Mouse (Mus musculus): ENCODE results near the gene Dusp12. TPM values are rescaled to one million over a fixed set of nuclear protein-coding genes. Genes with fewer than 3 reads are reported as not detected.

The Dusp12 gene
- polyA plus RNA-seq, 1 experiment from 2014 or later, result 47.0 TPM

DNA sequence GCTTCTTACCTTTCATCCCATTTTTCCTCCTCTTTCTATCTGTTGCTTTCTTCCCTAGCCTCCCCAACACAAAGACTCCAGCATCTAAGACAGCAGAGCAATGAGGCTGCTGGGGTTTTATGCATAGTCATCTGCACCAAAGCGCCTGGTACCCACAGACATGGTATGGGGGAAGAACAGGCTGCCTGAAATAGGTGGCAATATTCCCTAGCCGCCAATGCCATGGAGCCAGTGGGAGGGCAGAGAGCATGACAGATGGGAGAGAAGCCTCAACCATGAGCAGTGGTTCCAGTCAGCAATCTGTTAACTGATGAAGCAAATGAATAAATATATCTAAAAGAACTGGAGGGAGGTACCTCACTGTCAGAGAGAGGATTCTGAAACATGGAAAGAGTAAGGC is 28.0 kb downstream of the Dusp12 start:
- Histone ChIP-seq H3K27me3 (replicated peaks; ENCODE audit: control insufficient read depth, insufficient read depth, low read length) (no peaks in the 10 kb centered on the region), H3K4me2 (ENCODE audit: low read length) (no peak overlapping the region), H3K9ac (ENCODE audit: low read depth, low read length) (no peak overlapping the region), H3K9me3 (ENCODE audit: control insufficient read depth, low read length) (no peaks in the 10 kb centered on the region), H3K36me3 (ENCODE audit: control insufficient read depth, insufficient read depth, low read length) (peaks cover 5% of the 10 kb centered on the region), H3K4me3 (ENCODE audit: low read length) (no peak overlapping the region), H3K4me1 (ENCODE audit: control insufficient read depth, insufficient read depth, low read depth, low read length) (no peaks in the 10 kb centered on the region), H3K27ac (ENCODE audit: low read depth, low read length) (no peak overlapping the region)
- WGBS, result 80% methylated on average over 2 of the region's 2 CpGs
- no peak for ATAC-seq

DNA sequence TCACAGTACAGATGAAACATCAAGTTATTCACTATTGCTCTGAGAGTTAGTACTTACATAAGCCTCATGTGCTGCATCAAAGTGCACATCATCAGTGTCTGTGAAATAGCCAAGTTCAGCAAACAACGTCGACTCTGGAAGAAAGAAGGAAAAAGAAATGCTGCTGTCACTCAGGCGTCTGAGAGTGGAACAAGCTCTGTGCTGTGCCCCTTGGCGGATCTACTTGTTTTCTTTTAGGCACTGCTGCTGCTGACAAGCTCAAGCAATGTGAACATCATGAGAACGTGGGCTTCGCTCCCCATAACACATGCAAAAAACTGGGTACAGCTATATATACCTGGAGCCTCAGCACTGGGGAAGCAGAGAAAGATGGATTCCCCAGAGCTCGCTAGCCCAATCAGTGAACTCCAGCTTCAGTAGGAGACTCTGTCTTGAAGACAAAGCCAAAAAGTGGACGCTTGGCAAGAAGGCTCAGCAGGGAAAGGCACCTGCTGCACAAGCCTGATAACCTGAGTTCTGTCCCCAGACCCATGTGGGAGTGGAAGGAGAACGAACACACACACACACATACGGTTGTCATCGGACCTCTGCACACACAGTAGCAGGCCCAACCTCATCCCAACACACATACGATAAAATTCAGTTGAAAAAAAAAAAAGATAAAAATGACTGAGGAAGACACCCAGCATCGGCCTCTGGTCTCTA is 30.1 kb downstream of the Dusp12 start:
- WGBS, result 87% methylated on average over 13 of the region's 13 CpGs
- Histone ChIP-seq H3K4me2 (ENCODE audit: low read length) (no peak overlapping the region), H3K27me3 (replicated peaks; ENCODE audit: control insufficient read depth, insufficient read depth, low read length) (no peaks in the 10 kb centered on the region), H3K9ac (ENCODE audit: low read depth, low read length) (no peak overlapping the region), H3K4me3 (ENCODE audit: low read length) (no peak overlapping the region), H3K4me1 (ENCODE audit: control insufficient read depth, insufficient read depth, low read depth, low read length) (no peaks in the 10 kb centered on the region), H3K36me3 (ENCODE audit: control insufficient read depth, insufficient read depth, low read length) (peaks cover 6% of the 10 kb centered on the region), H3K9me3 (ENCODE audit: control insufficient read depth, low read length) (no peaks in the 10 kb centered on the region), H3K27ac (ENCODE audit: low read depth, low read length) (no peak overlapping the region)
- no peak for ATAC-seq

DNA sequence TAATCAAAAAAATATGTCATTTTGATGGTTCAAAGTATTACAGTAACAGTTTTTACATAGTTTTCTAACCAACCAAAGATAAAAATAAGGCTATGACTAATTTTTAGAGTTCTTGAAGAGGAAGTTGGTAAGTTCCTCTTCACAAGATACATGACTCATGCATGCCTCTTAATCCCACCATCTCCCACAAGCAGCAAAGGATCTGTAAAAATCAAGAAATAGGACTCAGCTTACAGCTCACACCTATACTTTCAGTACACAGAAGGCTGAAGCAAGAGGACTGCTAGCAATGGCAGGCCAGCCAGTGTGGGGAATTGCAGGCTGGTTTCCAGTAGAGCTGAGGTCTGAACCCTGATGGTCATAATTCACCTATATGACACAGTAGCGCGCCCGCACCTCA is 31.7 kb downstream of the Dusp12 start:
- no peaks in the 10 kb centered on the region for H3K4me1 ChIP-seq (ENCODE audit: control insufficient read depth, insufficient read depth, low read depth, low read length)
- ATAC-seq, result no peak
- no peak overlapping the region for H3K4me2 ChIP-seq (ENCODE audit: low read length)
- H3K36me3 ChIP-seq (ENCODE audit: control insufficient read depth, insufficient read depth, low read length), result peaks cover 6% of the 10 kb centered on the region
- no peak overlapping the region for H3K4me3 ChIP-seq (ENCODE audit: low read length)
- WGBS, result 92% methylated on average over 3 of the region's 3 CpGs
- no peak overlapping the region for H3K9ac ChIP-seq (ENCODE audit: low read depth, low read length)
- no peaks in the 10 kb centered on the region for H3K27me3 ChIP-seq (replicated peaks; ENCODE audit: control insufficient read depth, insufficient read depth, low read length)
- H3K9me3 ChIP-seq (ENCODE audit: control insufficient read depth, low read length), result no peaks in the 10 kb centered on the region
- H3K27ac ChIP-seq (ENCODE audit: low read depth, low read length), result no peak overlapping the region

DNA sequence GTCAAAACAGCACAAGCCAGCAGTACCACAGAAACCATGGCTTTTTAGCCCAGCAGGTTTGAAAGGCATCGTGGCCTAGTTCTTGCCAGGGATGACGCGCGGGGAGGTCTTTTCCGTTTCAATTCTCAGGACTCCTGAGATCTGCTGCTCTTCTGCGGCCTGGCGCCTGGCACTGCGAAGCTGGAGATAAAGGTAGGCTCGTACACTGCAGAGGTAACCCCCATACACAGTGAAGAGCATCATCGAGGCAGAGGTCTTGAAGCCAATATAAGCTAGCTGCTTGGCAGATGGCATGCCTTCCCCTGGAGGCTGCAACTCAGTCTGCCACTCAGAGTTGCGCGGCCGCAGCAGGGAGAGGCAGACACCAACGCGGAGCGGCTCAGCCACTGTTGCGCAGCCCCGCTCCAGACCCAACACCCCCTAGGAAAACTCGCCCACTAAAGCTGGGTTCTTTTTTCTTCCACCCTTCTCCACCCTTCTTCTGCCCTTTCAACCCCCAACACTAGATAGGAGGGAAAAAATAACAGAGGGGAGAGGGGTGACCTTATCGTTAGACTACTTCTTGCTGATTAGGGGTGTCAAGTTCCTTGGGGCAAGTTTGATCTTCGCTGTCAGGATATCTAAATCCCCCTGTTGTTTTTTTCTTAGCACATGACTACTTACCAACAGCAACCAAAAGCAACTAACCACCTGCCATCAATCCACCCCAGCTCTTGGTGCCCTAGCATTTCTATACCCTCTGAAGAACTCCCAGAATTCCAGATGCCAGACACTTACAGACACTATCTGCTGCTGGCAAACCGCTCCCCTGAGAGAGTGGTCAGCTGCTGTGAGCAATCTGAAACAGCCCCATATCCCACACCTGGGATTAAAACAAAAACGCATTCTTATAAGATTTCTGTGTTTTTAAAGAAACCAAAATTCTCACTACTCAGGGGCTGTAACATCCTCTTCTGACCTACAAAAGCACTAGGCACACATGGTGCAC is 34.4 kb downstream of the Dusp12 start:
- Histone ChIP-seq H3K4me3 (ENCODE audit: low read length) (no peak overlapping the region), H3K4me1 (ENCODE audit: control insufficient read depth, insufficient read depth, low read depth, low read length) (no peaks in the 10 kb centered on the region), H3K4me2 (ENCODE audit: low read length) (no peak overlapping the region), H3K36me3 (ENCODE audit: control insufficient read depth, insufficient read depth, low read length) (peaks cover 8% of the 10 kb centered on the region), H3K27me3 (replicated peaks; ENCODE audit: control insufficient read depth, insufficient read depth, low read length) (no peaks in the 10 kb centered on the region), H3K9me3 (ENCODE audit: control insufficient read depth, low read length) (no peaks in the 10 kb centered on the region), H3K9ac (ENCODE audit: low read depth, low read length) (no peak overlapping the region), H3K27ac (ENCODE audit: low read depth, low read length) (no peak overlapping the region)
- 91% methylated on average over 23 of the region's 23 CpGs for WGBS
- no peak for ATAC-seq

DNA sequence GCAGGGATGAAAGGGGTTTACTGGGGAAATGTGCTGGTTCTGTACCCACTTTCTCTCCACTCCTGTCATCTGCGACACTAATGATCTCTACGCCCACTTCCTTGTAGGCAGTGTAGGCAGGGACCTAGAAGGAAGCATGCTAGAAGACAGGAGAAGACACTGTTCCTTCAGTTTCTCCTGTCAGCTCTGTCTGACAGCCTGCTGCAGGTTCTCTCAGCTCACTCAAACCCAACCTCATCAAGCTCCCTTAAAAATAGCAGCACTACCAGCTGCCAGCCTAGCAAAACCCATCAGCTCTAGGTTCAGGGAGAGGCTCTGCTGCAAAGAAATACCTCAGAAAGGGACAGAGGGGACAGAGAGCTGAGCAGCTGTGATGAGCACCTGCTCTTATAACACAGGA is 35.3 kb downstream of the Dusp12 start:
- no peaks in the 10 kb centered on the region for H3K9me3 ChIP-seq (ENCODE audit: control insufficient read depth, low read length)
- 97% methylated on average over 2 of the region's 2 CpGs for WGBS

DNA sequence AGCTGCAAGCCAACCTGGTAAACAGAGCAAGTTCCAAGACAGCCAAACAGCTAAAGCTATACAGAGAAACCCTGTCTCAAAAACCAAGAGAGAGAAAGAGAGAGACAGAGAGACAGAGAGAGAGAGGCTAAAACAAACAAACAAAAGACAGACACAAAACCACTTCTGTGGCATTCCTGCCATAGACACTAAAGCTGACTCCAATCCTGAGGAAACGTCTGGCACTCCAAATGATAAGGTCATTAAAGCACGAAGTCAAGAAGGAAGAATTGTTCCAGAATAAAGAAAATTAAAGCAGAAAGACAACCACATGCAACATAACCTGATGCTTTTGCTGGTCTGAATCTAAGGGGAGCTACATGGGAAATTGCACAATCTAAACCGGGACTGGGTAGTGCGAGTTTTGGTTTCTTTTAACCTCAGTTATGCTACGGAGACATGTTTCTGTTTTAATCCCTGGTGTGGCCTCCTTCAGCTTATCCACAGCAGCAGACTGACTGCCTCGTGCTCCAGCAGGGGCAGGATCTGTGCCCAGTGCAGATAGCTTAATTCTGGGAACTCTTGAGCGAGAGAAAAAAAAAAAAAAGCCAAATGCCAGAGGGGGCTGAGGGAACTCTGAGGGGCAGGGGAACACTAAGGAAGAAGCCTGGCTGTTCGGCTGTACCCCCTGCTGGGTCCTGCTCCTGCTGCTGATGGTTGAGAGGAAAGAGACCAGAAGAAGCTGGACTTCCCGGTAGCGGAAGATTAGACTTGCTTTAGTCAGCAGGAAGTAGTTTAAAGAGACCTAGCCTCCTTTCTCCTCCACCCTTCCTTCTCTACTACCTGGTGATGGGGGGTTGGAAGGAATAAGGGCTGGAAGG is 39.7 kb downstream of the Dusp12 start:
- H3K9me3 ChIP-seq (ENCODE audit: control insufficient read depth, low read length), result no peaks in the 10 kb centered on the region
- H3K36me3 ChIP-seq (ENCODE audit: control insufficient read depth, insufficient read depth, low read length), result peaks cover 3% of the 10 kb centered on the region
- no peak overlapping the region for H3K27ac ChIP-seq (ENCODE audit: low read depth, low read length)
- 53% methylated on average over 10 of the region's 10 CpGs for WGBS
- H3K4me3 ChIP-seq (ENCODE audit: low read length), result no peak overlapping the region
- no peak for ATAC-seq
- no peak overlapping the region for H3K9ac ChIP-seq (ENCODE audit: low read depth, low read length)
- H3K27me3 ChIP-seq (replicated peaks; ENCODE audit: control insufficient read depth, insufficient read depth, low read length), result no peaks in the 10 kb centered on the region
- no peak overlapping the region for H3K4me2 ChIP-seq (ENCODE audit: low read length)
- no peaks in the 10 kb centered on the region for H3K4me1 ChIP-seq (ENCODE audit: control insufficient read depth, insufficient read depth, low read depth, low read length)

More for the DNA sequence above, 35.3 kb downstream of the Dusp12 start:
- Histone ChIP-seq H3K9ac (ENCODE audit: low read depth, low read length) (no peak overlapping the region), H3K4me2 (ENCODE audit: low read length) (no peak overlapping the region), H3K36me3 (ENCODE audit: control insufficient read depth, insufficient read depth, low read length) (peaks cover 8% of the 10 kb centered on the region), H3K4me1 (ENCODE audit: control insufficient read depth, insufficient read depth, low read depth, low read length) (no peaks in the 10 kb centered on the region), H3K27me3 (replicated peaks; ENCODE audit: control insufficient read depth, insufficient read depth, low read length) (no peaks in the 10 kb centered on the region), H3K4me3 (ENCODE audit: low read length) (no peak overlapping the region), H3K27ac (ENCODE audit: low read depth, low read length) (no peak overlapping the region)
- ATAC-seq, result no peak

DNA sequence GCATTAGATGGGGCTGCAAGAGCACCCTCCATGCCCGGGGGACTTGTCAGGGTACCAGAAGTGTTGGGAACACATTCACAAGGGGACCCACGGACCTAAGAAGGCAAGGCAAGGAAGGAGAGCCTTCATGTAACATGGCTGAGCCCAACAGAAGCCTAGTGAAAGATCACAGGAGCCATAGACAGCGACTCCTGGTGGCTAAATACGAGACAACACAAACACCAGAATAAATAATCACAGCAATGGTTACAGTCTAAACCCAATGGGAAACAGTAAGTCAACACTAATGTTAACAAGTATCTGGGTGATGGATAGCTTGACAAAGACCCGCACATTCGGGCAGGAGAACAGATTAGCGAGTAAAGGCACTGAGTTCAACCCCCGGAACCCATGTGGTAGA is 41.0 kb downstream of the Dusp12 start:
- Histone ChIP-seq H3K4me2 (ENCODE audit: low read length) (no peak overlapping the region), H3K36me3 (ENCODE audit: control insufficient read depth, insufficient read depth, low read length) (peaks cover 5% of the 10 kb centered on the region), H3K4me3 (ENCODE audit: low read length) (no peak overlapping the region), H3K9ac (ENCODE audit: low read depth, low read length) (no peak overlapping the region), H3K27ac (ENCODE audit: low read depth, low read length) (no peak overlapping the region), H3K4me1 (ENCODE audit: control insufficient read depth, insufficient read depth, low read depth, low read length) (no peaks in the 10 kb centered on the region), H3K27me3 (replicated peaks; ENCODE audit: control insufficient read depth, insufficient read depth, low read length) (no peaks in the 10 kb centered on the region), H3K9me3 (ENCODE audit: control insufficient read depth, low read length) (no peaks in the 10 kb centered on the region)
- ATAC-seq, result no peak
- 58% methylated on average over 8 of the region's 8 CpGs for WGBS

DNA sequence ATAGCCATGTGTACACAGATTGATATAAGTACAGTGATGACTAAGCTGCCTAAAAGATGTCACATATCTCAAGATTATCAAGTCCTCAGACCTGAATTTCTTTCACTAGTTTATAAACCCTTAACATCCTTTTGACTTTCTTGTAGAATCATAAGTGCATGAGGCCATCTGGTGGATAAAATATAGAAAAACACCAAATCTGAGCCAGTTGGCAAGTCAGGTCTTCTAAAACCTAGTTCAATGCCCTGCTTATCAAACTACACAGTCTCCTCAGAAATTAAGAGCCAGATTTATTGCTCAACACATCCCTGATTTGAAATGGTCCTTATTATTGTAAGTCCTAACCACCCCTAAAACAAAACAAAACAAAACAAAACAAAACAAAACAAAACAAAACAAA is 45.7 kb downstream of the Dusp12 start:
- no peak overlapping the region for H3K9ac ChIP-seq (ENCODE audit: low read depth, low read length)
- H3K27me3 ChIP-seq (replicated peaks; ENCODE audit: control insufficient read depth, insufficient read depth, low read length), result no peaks in the 10 kb centered on the region
- H3K4me3 ChIP-seq (ENCODE audit: low read length), result no peak overlapping the region
- no peaks in the 10 kb centered on the region for H3K4me1 ChIP-seq (ENCODE audit: control insufficient read depth, insufficient read depth, low read depth, low read length)
- no peaks in the 10 kb centered on the region for H3K9me3 ChIP-seq (ENCODE audit: control insufficient read depth, low read length)
- H3K36me3 ChIP-seq (ENCODE audit: control insufficient read depth, insufficient read depth, low read length), result peaks cover 2% of the 10 kb centered on the region; the same call in 1 of the 2 replicates
- no peak overlapping the region for H3K4me2 ChIP-seq (ENCODE audit: low read length)
- no peak overlapping the region for H3K27ac ChIP-seq (ENCODE audit: low read depth, low read length)
- no peak for ATAC-seq

Measured in hindbrain, embryonic 16.5 days (tissue).